Mouse (Mus musculus) hindbrain, embryonic 12.5 days (tissue): ENCODE data around the gene Rabl2. TPM values are rescaled to one million over a fixed set of nuclear protein-coding genes. Genes with fewer than 3 reads are reported as not detected.

ENCODE experiments used
- ATAC-seq: fragments of 200-750 bp; cut with Nextera tagmentation; 2 replicates; pipeline ENCODE4 v1.8.0; 2017; ENCODE audit warnings: moderate TSS enrichment; ENCODE audit not compliant: low FRiP score
- H3K27ac ChIP-seq: fragments of 300-500 bp; sonication (generic); 2 replicates; pipeline ENCODE4 v1.5.1; 2016; ENCODE audit warnings: mild to moderate bottlenecking
- H3K27me3 ChIP-seq: fragments of 300-500 bp; sonication (generic); 2 replicates; pipeline ENCODE4 v1.6.1; 2016; ENCODE audit warnings: mild to moderate bottlenecking
- H3K36me3 ChIP-seq: fragments of 300-500 bp; sonication (generic); 2 replicates; pipeline ENCODE4 v1.6.1; 2016; ENCODE audit warnings: mild to moderate bottlenecking
- H3K4me1 ChIP-seq: fragments of 300-500 bp; sonication (generic); 2 replicates; pipeline ENCODE4 v1.6.1; 2016
- H3K4me2 ChIP-seq: fragments of 300-500 bp; sonication (generic); replicated peaks from 2 replicates; pipeline ENCODE4 v1.6.1; 2016; ENCODE audit warnings: mild to moderate bottlenecking
- H3K4me3 ChIP-seq: fragments of 300-500 bp; sonication (generic); 2 replicates; pipeline ENCODE4 v1.5.1; 2016; ENCODE audit warnings: mild to moderate bottlenecking
- H3K9ac ChIP-seq: fragments of 300-500 bp; sonication (generic); 2 replicates; pipeline ENCODE4 v1.6.1; 2016; ENCODE audit warnings: mild to moderate bottlenecking, moderate library complexity
- H3K9me3 ChIP-seq: fragments of 300-500 bp; sonication (generic); replicated peaks from 2 replicates; pipeline ENCODE4 v1.6.1; 2016; ENCODE audit warnings: mild to moderate bottlenecking
- WGBS: fragments of 180-500 bp; shearing (Covaris S2); methylation state at CpG from one replicate; pipeline ENCODE4 v1.1.7; 2016; 5-methylcytosine and 5-hydroxymethylcytosine counted together
- polyA plus RNA-seq: library from polyadenylated mRNA; unstranded; fragments of >200 nt; fragmentation: Nextera tagmentation; extraction: Ambion mirVana; gene quantifications from 2 replicates; pipeline ENCODE4 v1.2.1, GENCODE M21; 2016

The Rabl2 gene
- polyA plus RNA-seq, 1 experiment from 2014 or later = 61.3 TPM

DNA sequence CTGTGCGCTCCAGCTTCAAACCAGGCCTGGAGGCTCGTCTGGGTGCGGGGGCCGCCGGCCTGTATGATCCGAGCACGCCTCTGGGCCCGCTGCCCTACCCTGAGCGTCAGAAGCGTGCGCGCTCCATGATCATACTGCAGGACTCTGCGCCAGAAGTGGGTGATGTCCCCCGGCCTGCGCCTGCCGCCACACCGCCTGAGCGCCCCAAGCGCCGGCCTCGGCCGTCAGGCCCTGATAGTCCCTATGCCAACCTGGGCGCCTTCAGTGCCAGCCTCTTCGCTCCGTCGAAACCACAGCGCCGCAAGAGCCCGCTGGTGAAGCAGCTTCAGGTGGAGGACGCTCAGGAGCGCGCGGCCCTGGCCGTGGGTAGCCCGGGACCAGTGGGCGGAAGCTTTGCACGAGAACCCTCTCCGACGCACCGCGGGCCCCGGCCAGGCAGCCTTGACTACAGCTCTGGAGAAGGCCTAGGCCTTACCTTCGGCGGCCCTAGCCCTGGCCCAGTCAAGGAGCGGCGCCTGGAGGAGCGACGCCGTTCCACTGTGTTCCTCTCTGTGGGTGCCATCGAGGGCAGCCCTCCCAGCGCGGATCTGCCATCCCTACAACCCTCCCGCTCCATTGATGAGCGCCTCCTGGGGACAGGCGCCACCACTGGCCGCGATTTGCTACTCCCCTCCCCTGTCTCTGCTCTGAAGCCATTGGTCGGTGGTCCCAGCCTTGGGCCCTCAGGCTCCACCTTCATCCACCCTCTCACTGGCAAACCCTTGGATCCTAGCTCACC is 43.7 kb downstream of the Rabl2 start:
- Histone ChIP-seq H3K27ac (peak overlapping the region; percentile 48; the same call in 1 of the 2 replicates), H3K4me1 (peaks cover 18% of the 10 kb centered on the region), H3K36me3 (peaks cover 26% of the 10 kb centered on the region), H3K9me3 (no peaks in the 10 kb centered on the region), H3K4me2 (peak overlapping the region; percentile 50), H3K27me3 (peaks cover 25% of the 10 kb centered on the region), H3K4me3 (peak overlapping the region; percentile 24), H3K9ac (peak overlapping the region; percentile 47)
- 9% methylated on average over 57 of the region's 58 CpGs for WGBS
- peak; percentile 87 for ATAC-seq

DNA sequence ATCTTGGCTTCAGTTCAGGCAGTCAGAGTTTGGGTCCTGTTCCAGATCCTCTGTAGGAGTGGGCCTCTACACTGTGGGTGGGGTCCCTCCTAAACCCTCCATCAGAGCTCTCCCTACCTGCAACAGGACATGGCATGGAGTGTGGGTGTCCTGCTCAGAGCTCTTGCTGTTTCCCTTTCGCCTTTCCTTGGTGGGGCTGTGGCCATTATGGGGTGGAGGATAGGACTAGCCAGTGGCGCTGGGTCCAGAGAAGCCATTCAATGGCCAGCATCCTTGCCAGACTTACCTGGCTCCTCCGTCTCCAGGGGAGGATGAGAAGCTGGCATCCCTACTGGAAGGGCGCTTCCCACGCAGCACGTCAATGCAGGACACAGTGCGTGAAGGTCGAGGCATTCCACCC is 44.4 kb downstream of the Rabl2 start:
- peaks cover 29% of the 10 kb centered on the region for H3K36me3 ChIP-seq
- H3K9ac ChIP-seq = peak overlapping the region; percentile 47
- 60% methylated on average over 8 of the region's 8 CpGs for WGBS
- peak overlapping the region; percentile 24 for H3K4me3 ChIP-seq
- no peak for ATAC-seq
- no peaks in the 10 kb centered on the region for H3K9me3 ChIP-seq
- peak overlapping the region; percentile 50 for H3K4me2 ChIP-seq
- peaks cover 18% of the 10 kb centered on the region for H3K4me1 ChIP-seq
- peaks cover 25% of the 10 kb centered on the region for H3K27me3 ChIP-seq
- H3K27ac ChIP-seq = no peak overlapping the region

DNA sequence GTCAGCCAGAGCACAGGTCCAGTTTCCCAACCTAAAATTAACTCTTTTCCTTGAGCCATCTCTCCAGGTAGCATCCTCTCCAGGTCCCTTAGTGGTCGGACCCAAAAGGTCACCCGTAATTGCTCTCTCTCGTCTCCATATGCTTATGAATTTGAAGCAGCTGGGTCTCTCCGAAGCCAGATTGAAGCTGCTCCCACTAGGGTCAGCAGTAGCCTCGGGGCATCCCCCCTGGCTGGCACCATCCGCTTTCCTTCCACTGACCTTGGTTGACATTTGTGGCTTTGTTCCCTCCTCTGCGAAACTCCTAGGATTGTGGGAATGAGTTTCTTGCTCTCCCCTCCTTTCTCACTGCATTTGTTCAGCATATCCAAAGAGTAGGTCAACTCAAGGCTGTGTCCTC is 47.6 kb downstream of the Rabl2 start:
- Histone ChIP-seq H3K9ac (no peak overlapping the region), H3K4me1 (peaks cover 18% of the 10 kb centered on the region), H3K4me3 (no peak overlapping the region), H3K4me2 (no peak overlapping the region), H3K27me3 (peaks cover 25% of the 10 kb centered on the region), H3K9me3 (no peaks in the 10 kb centered on the region), H3K27ac (no peak overlapping the region), H3K36me3 (peaks cover 21% of the 10 kb centered on the region)
- WGBS = 82% methylated on average over 7 of the region's 7 CpGs
- ATAC-seq = no peak

DNA sequence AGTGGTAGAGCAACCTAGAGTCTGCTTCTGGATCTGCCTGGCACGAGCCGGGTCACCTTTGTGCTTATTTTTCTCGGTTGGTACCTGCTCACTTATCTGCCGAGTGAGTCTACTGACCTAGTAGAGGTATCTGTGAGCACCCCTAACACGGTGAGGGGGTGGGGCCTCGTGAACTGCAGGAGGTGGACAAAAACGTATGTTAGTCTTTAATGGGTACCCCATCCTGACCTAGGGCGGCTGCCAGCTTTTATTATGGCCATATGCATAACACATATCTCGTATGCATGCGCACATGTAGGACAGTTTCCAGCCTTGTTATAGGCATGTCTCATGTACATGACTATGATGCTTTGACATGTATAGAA is 57.9 kb downstream of the Rabl2 start:
- Histone ChIP-seq H3K36me3 (no peaks in the 10 kb centered on the region), H3K4me3 (peak overlapping the region; percentile 39), H3K4me1 (peaks cover 27% of the 10 kb centered on the region), H3K27ac (no peak overlapping the region), H3K27me3 (no peaks in the 10 kb centered on the region), H3K9ac (peak overlapping the region; percentile 60; the same call in 1 of the 2 replicates), H3K9me3 (no peaks in the 10 kb centered on the region), H3K4me2 (peak overlapping the region; percentile 65)
- 90% methylated on average over 10 of the region's 10 CpGs for WGBS
- no peak for ATAC-seq

DNA sequence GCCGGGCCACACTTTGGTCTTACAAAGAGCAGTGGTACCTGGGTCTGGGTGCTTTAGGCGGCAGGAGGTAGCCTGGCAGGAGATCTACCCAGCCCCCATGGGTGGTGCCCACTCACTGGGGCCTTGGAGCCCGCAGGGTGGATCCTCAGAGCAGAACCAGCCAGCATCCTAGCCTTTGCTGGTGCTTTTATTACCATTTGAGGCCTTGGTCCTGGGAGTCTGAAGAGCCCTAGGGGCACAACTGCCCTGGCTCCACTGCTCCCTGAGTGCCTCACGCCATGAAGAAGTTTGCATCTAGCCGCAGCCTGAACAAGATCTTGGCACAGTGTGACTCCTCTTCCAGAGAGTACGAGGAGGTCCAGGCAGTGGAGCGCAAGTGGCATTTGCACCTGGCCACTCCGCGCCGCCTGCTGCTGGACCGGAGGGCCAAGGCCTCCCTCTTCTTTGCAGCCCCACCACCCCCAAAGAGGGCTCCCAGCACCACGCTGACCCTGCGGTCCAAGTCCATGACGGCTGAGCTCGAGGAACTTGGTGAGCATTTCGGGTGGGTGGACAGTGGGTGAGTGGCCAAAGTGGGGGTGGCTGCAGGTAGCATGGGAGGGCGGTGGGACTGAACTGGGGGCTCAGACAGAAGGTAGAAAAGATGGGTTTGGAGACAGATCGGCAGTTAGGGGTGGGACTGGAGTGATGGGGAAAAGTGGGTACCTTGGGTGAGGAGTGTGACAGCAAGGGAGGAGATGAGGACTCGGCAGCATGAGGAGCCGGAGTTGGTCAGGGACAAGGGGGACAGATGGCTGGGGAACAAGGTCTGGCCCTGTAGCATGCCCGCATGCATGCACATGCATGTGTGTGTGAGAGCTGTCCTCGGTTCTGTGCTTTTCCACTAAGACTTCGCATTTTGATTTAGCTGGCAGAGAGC is 58.5 kb downstream of the Rabl2 start:
- WGBS = 73% methylated on average over 23 of the region's 23 CpGs
- peak; percentile 66 for ATAC-seq

More for the DNA sequence above, 58.5 kb downstream of the Rabl2 start:
- Histone ChIP-seq H3K9ac (peak overlapping the region; percentile 60), H3K9me3 (no peaks in the 10 kb centered on the region), H3K27me3 (no peaks in the 10 kb centered on the region), H3K4me2 (peak overlapping the region; percentile 65), H3K36me3 (no peaks in the 10 kb centered on the region), H3K27ac (peak overlapping the region; percentile 86), H3K4me3 (peak overlapping the region; percentile 39), H3K4me1 (peaks cover 27% of the 10 kb centered on the region)

Other genes with a start within 250 kb of the Rabl2 start
- gene Lmf2, start 236.3 kb downstream of the Rabl2 start, polyA plus RNA-seq = 42.5 and 47.3 TPM in 2 replicates
- gene Ncaph2, start 236.2 kb downstream of the Rabl2 start, polyA plus RNA-seq = 140 and 151 TPM in 2 replicates
- 4.9 and 6.5 TPM in 2 replicates for gene Sco2, start 218.1 kb downstream of the Rabl2 start, polyA plus RNA-seq
- gene Tymp, start 214.9 kb downstream of the Rabl2 start, polyA plus RNA-seq = 1.4 and 1.6 TPM in 2 replicates
- gene Odf3b, start 212.6 kb downstream of the Rabl2 start, polyA plus RNA-seq = 2.6 and 3.2 TPM in 2 replicates
- not detected in 2 replicates for gene Klhdc7b, start 207.0 kb downstream of the Rabl2 start, polyA plus RNA-seq
- gene Syce3, start 181.4 kb downstream of the Rabl2 start, polyA plus RNA-seq = not detected in 2 replicates
- 1.2 TPM in 2 replicates for gene Cpt1b, start 166.1 kb downstream of the Rabl2 start, polyA plus RNA-seq
- 4.1 and 4.6 TPM in 2 replicates for gene C730034F03Rik, start 162.3 kb downstream of the Rabl2 start, polyA plus RNA-seq
- gene Gm44502, start 162.2 kb downstream of the Rabl2 start, polyA plus RNA-seq = not detected in 2 replicates
- gene Chkb, start 162.0 kb downstream of the Rabl2 start, polyA plus RNA-seq = 67.4 and 72.0 TPM in 2 replicates
- gene Mapk8ip2, start 138.0 kb downstream of the Rabl2 start, polyA plus RNA-seq = 53.3 and 56.7 TPM in 2 replicates
- 19.5 and 19.8 TPM in 2 replicates for gene Arsa, start 114.5 kb downstream of the Rabl2 start, polyA plus RNA-seq
- 7.5 and 8.1 TPM in 2 replicates for gene Shank3, start 92.3 kb downstream of the Rabl2 start, polyA plus RNA-seq
- gene Acr, start 23.6 kb downstream of the Rabl2 start, polyA plus RNA-seq = 1.2 and 1.3 TPM in 2 replicates
- 0.56 and 0.81 TPM in 2 replicates for gene Syt10, start 249.9 kb upstream of the Rabl2 start, polyA plus RNA-seq